22 mouse cellular contexts compared by ENCODE assay signal in the genomic region with DNA sequence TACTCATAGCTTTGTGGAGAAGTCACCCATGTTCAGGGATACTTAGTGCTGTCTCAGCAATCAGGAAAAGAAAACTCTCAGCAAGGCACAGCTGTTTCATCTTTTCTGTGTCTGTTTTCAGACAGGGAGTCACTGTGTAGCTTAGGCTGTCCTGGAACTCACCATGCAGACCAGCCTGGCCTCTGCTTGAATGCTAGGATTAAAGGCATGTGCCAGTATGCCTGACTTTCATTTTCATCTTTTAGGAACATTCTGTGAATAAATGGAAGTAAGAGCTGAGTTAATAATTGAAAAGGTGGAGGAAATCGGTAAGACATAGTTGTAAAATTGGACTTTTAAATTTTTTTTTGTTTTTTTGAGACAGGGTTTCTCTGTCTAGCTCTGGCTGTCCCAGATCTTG. TPM values are rescaled to one million over a fixed set of nuclear protein-coding genes. Genes with fewer than 3 reads are reported as not detected.
A peak's percentile ranks its signal among the peaks of the same experiment; 100 is the strongest.
DNase-seq lines count a peak whose midpoint lies in the region; ATAC-seq and TF ChIP-seq lines count a peak whose summit lies in the region.
"Had no signal": no experiment of that assay in that cellular context is flagged by ENCODE, and none has a peak within 500 bp of the region (broad histone marks: within the 10 kb centered on the region; RNA-seq: fewer than 3 reads in every experiment).

No protein-coding gene starts in this region.

- no peak for TF ChIP-seq POLR2A in kidney, adult 2 months (IDR thresholded peaks at IDR 0.05; ENCODE audit: low read depth, low read length)
- no peak for TF ChIP-seq POLR2A in liver, adult 2 months (IDR thresholded peaks at IDR 0.05; ENCODE audit: extremely low read depth, insufficient read depth, low read length)
- no peak for TF ChIP-seq POLR2A in small intestine, adult 2 months (IDR thresholded peaks at IDR 0.05; ENCODE audit: low read depth, low read length)

- H3K4me1 ChIP-seq in intestine, postnatal 0 days (replicated peaks; ENCODE audit: control insufficient read depth, insufficient read depth, low read length), result no peaks in the 10 kb centered on the region
- peaks cover 9% of the 10 kb centered on the region for H3K4me1 ChIP-seq in intestine, embryonic 16.5 days (ENCODE audit: control insufficient read depth, insufficient read depth, low read length)
- H3K4me1 ChIP-seq in kidney, adult 2 months (ENCODE audit: control insufficient read depth, insufficient read depth, low read length), result peaks cover 27% of the 10 kb centered on the region
- H3K4me1 ChIP-seq in liver, adult 2 months (ENCODE audit: control insufficient read depth, insufficient read depth, low read length), result peaks cover 49% of the 10 kb centered on the region
- peaks cover 25% of the 10 kb centered on the region for H3K4me1 ChIP-seq in small intestine, adult 2 months (ENCODE audit: control insufficient read depth, insufficient read depth, insufficient read length, low read length)
- peaks cover 5% of the 10 kb centered on the region; the same call in 1 of the 2 replicates for H3K4me1 ChIP-seq in forebrain, embryonic 12.5 days

- no peaks in the 10 kb centered on the region for H3K27me3 ChIP-seq in intestine, postnatal 0 days (replicated peaks; ENCODE audit: control insufficient read depth, insufficient read depth, low read length)
- no peaks in the 10 kb centered on the region for H3K27me3 ChIP-seq in intestine, embryonic 16.5 days (replicated peaks; ENCODE audit: control insufficient read depth, insufficient read depth, low read length)
- no peaks in the 10 kb centered on the region for H3K27me3 ChIP-seq in kidney, adult 2 months (replicated peaks; ENCODE audit: control insufficient read depth, insufficient read depth, low read length)
- H3K27me3 ChIP-seq in liver, adult 2 months (ENCODE audit: control insufficient read depth, insufficient read depth, low read length), result no peaks in the 10 kb centered on the region
- H3K27me3 ChIP-seq in small intestine, adult 2 months (ENCODE audit: control insufficient read depth, insufficient read depth, low read length), result no peaks in the 10 kb centered on the region
- H3K27me3 ChIP-seq in forebrain, embryonic 12.5 days, result no peaks in the 10 kb centered on the region
- H3K27me3 ChIP-seq: CH12.LX, Patski had no signal

- ATAC-seq in intestine, postnatal 0 days, result no peak
- no peak for ATAC-seq in intestine, embryonic 16.5 days
- ATAC-seq in forebrain, embryonic 12.5 days (ENCODE audit: low FRiP score), result no peak
- ATAC-seq: activated CD4-positive, CD25-positive, alpha-beta regulatory T cell, adult 4 months; CD4-positive, CD25-positive, alpha-beta regulatory T cell, adult 4 months; Patski had no signal

- H3K79me2 ChIP-seq in liver, adult 2 months (ENCODE audit: control insufficient read depth, insufficient read depth, low read length), result peaks cover 46% of the 10 kb centered on the region

- no peaks in the 10 kb centered on the region; the same call in 1 of the 2 replicates for H3K36me3 ChIP-seq in intestine, postnatal 0 days (ENCODE audit: control insufficient read depth, insufficient read depth)
- no peaks in the 10 kb centered on the region for H3K36me3 ChIP-seq in intestine, embryonic 16.5 days (ENCODE audit: control insufficient read depth, insufficient read depth, low read length)
- no peaks in the 10 kb centered on the region; the same call in 1 of the 2 replicates for H3K36me3 ChIP-seq in kidney, adult 2 months (ENCODE audit: control insufficient read depth, insufficient read depth, low read length)
- H3K36me3 ChIP-seq in liver, adult 2 months (ENCODE audit: control insufficient read depth, insufficient read depth, low read length), result peaks cover 2% of the 10 kb centered on the region; the same call in 1 of the 2 replicates
- no peaks in the 10 kb centered on the region; the same call in 1 of the 2 replicates for H3K36me3 ChIP-seq in small intestine, adult 2 months (ENCODE audit: control insufficient read depth, insufficient read depth, low read length)
- H3K36me3 ChIP-seq in forebrain, embryonic 12.5 days (replicated peaks), result no peaks in the 10 kb centered on the region; the same call in 1 of the 2 replicates

- no peak overlapping the region for H3K4me3 ChIP-seq in intestine, postnatal 0 days (ENCODE audit: low read depth, low read length)
- no peak overlapping the region for H3K4me3 ChIP-seq in intestine, embryonic 16.5 days (ENCODE audit: low read length)
- H3K4me3 ChIP-seq in kidney, adult 2 months (ENCODE audit: insufficient read depth, low read depth, low read length), result no peak overlapping the region
- no peak overlapping the region for H3K4me3 ChIP-seq in liver, adult 2 months (ENCODE audit: insufficient read depth, low read depth, low read length)
- no peak overlapping the region for H3K4me3 ChIP-seq in small intestine, adult 2 months (ENCODE audit: low read depth, low read length)
- no peak overlapping the region for H3K4me3 ChIP-seq in forebrain, embryonic 12.5 days (replicated peaks)

- peak overlapping the region; percentile 1; the same call in 1 of the 2 replicates for H3K27ac ChIP-seq in intestine, postnatal 0 days (ENCODE audit: low read depth, low read length)
- no peak overlapping the region for H3K27ac ChIP-seq in intestine, embryonic 16.5 days (ENCODE audit: low read length)
- H3K27ac ChIP-seq in kidney, adult 2 months (ENCODE audit: insufficient read depth, low read depth, low read length), result peak overlapping the region; percentile 39; the same call in 1 of the 2 replicates
- H3K27ac ChIP-seq in liver, adult 2 months (replicated peaks; ENCODE audit: insufficient read depth, low read depth, low read length), result peak overlapping the region; percentile 56
- peak overlapping the region; percentile 44; the same call in 1 of the 2 replicates for H3K27ac ChIP-seq in small intestine, adult 2 months (ENCODE audit: insufficient read depth, low read depth, low read length)
- H3K27ac ChIP-seq in forebrain, embryonic 12.5 days, result no peak overlapping the region

- H3K9me3 ChIP-seq in intestine, postnatal 0 days (ENCODE audit: control insufficient read depth), result no peaks in the 10 kb centered on the region
- no peaks in the 10 kb centered on the region for H3K9me3 ChIP-seq in intestine, embryonic 16.5 days (ENCODE audit: control insufficient read depth, low read length)
- no peaks in the 10 kb centered on the region for H3K9me3 ChIP-seq in forebrain, embryonic 12.5 days
- H3K9me3 ChIP-seq: G1E had no signal

- peak; percentile 54 for DNase-seq in kidney, adult 2 months
- no peak for DNase-seq in kidney, adult 8-10 months
- peak; percentile 66 for DNase-seq in liver, adult 2 months (ENCODE audit: extremely low read depth, low read depth, low spot score)
- DNase-seq in liver, result no peak
- DNase-seq: adrenal gland, adult 2 months; adrenal gland, adult 8-10 months; adrenal gland, postnatal 10 days; adrenal gland, postnatal 14 days; adrenal gland, postnatal 25 days; adrenal gland, postnatal 36 days; B cell, adult 2 months; cerebellum, adult 11 months; cerebellum, adult 11-12 months had no signal

- no peak for TF ChIP-seq CTCF in intestine, postnatal 0 days (IDR thresholded peaks at IDR 0.05; ENCODE audit: low read depth)
- no peak for TF ChIP-seq CTCF in kidney, adult 2 months (conservative IDR thresholded peaks at IDR 0.05; ENCODE audit: insufficient read depth, insufficient read length, low read depth, low read length)
- no peak for TF ChIP-seq CTCF in liver, adult 2 months (IDR thresholded peaks at IDR 0.05; ENCODE audit: low read depth, low read length)
- no peak for TF ChIP-seq CTCF in small intestine, adult 2 months (IDR thresholded peaks at IDR 0.05; ENCODE audit: extremely low read depth, insufficient read length, insufficient replicate concordance, low read depth, low read length)

- no peak overlapping the region for H3K4me2 ChIP-seq in intestine, postnatal 0 days (replicated peaks; ENCODE audit: low read depth)
- no peak overlapping the region for H3K4me2 ChIP-seq in intestine, embryonic 16.5 days (ENCODE audit: low read depth, low read length)
- no peak overlapping the region for H3K4me2 ChIP-seq in forebrain, embryonic 12.5 days

- WGBS in intestine, postnatal 0 days, result 52% methylated on average over 1 of the region's 1 CpGs
- 84% methylated on average over 1 of the region's 1 CpGs for WGBS in intestine, embryonic 16.5 days
- 40% methylated on average over 1 of the region's 1 CpGs for WGBS in kidney, adult 2 months
- 34% methylated on average over 1 of the region's 1 CpGs for WGBS in liver, adult 2 months
- 24% methylated on average over 1 of the region's 1 CpGs for WGBS in small intestine, adult 2 months
- WGBS in forebrain, embryonic 12.5 days, result 92% methylated on average over 1 of the region's 1 CpGs

- H3K9ac ChIP-seq in intestine, postnatal 0 days (ENCODE audit: low read depth, low read length), result no peak overlapping the region
- H3K9ac ChIP-seq in intestine, embryonic 16.5 days (ENCODE audit: low read depth, low read length), result no peak overlapping the region
- H3K9ac ChIP-seq in liver, adult 2 months (ENCODE audit: low read depth, low read length), result peak overlapping the region; percentile 40
- no peak overlapping the region for H3K9ac ChIP-seq in forebrain, embryonic 12.5 days

RNA-seq across cellular contexts. Expression of a gene that starts 29.4 kb away (rescaled TPM):
- 54.3 and 62.6 TPM in 2 replicates for polyA plus RNA-seq in intestine, postnatal 0 days (2015; fragmentation: Nextera tagmentation; extraction: Ambion mirVana)
- polyA plus RNA-seq in intestine, embryonic 16.5 days (2015; fragmentation: Nextera tagmentation; extraction: Ambion mirVana), result 27.9 and 30.7 TPM in 2 replicates
- 111 and 112 TPM in 2 replicates for polyA plus RNA-seq in kidney, adult 2 months (2012; rRNA removed)
- total RNA-seq in liver, adult 2 months (2014; rRNA removed), result 58.5 and 74.7 TPM in 2 replicates
- 70.1 and 92.8 TPM in 2 replicates for polyA plus RNA-seq in liver, adult 2 months (2012; rRNA removed)
- 68.5 and 108 TPM in 2 replicates for polyA plus RNA-seq in small intestine, adult 2 months (2012; rRNA removed)
- polyA plus RNA-seq in forebrain, embryonic 12.5 days (2016; fragmentation: Nextera tagmentation; extraction: Ambion mirVana), result 58.9 and 77.1 TPM in 2 replicates

Comparison
In these comparisons a context has a peak if more than half of its experiments do, and no peak if none do; other contexts are left out.
1. H3K27ac ChIP-seq: peak in intestine, postnatal 0 days (single experiment), kidney, adult 2 months (single experiment), liver, adult 2 months (single experiment) and small intestine, adult 2 months (single experiment); none in intestine, embryonic 16.5 days (single experiment) and forebrain, embryonic 12.5 days (single experiment).
2. DNase-seq: peak in kidney, adult 2 months (single experiment) and liver, adult 2 months (single experiment); none in kidney, adult 8-10 months (0 of 2) and liver (single experiment).